Mouse (Mus musculus) kidney, adult 11 months (tissue): Measurements from ENCODE around the gene Cnrip1.

Source experiments
- DNase-seq: peaks from one replicate; pipeline ENCODE4 v3.0.0; 2022

The Cnrip1 gene

DNA sequence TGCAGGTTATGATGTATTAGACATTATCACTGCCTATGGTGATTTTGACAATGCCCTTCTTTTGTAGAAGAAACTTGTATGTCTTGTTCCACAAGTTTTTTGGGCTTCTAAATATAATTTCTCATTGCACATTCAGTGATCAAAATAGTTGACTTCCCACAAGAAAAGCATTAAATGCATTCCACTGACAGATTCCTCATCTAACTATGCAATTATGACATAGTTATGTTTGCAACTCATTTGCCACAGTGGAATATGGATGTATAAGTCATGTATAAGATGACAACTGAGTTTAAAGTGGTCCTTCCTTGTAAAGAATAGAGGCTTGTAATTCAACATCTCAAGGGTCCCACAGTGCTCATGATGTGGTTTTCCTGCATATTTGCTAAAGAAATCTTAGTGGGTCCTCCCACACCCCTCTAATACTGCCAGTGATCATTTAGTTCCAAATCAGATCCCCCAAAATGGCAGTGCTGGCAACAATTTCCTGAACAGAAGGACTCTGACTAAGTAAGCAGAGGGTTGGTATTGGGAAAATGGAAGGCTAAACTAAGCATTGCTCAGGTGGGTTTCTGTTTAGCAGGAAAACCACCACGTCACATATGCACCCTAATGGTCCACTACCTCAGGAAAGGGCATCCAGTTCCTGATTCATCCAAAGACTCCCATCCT, 61.2 kb downstream of the Cnrip1 start:
- DNase-seq: no peak

- DNase-seq: no peak
Observed at GRCm38 (mm10) chr11:17126418-17126817, 75.0 kb downstream of the Cnrip1 start.
